Mouse (Mus musculus): ENCODE results near the gene Zfp287. TPM values are rescaled to one million over a fixed set of nuclear protein-coding genes. Genes with fewer than 3 reads are reported as not detected.

The Zfp287 gene
- polyA plus RNA-seq, 1 experiment from 2014 or later = 15.1 TPM

DNA sequence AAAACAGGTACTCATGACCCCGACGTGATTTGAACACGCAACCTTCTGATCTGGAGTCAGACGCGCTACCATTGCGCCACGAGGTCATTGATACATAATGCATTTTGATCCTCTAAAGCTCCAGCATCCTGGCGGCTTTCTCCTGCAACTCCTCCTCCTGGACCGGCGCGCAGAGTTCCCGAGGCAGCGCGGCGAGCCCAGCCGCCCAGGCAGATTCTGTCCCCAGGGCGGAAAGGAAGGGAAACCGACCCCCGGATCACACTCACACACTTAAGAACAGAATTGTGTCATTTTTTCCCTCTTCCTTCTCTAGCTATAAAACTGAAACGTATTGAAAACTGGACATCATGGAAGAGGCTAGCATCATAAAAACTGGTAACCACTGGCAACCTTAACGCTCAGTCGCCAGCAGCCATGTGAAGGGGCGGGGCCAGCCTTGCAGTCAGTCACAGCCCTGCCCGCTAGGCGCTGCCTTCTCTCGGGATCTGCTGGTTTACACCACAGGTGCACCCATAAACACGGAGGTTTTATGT, 14.4 kb upstream of the Zfp287 start:
- 3% methylated on average over 27 of the region's 27 CpGs for WGBS

DNA sequence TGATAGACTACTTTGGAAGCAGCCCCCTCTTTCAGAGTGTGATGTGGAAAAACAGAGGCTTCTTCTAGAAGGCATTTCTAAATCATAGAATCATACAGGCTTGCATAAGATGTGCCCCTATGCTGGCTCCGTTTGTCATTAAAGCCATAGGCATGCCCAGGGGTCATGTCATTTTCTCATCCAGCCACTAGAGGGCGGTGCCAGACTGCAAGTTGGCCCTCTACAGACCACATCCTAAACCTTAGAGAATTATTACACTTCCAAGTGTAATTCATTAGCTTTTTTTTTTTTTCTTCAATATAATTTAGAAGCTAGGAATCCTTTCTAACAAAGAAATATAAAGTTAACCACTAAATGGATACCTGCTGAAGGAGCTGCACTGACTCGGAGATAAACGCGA, 12.4 kb upstream of the Zfp287 start:
- H3K27ac ChIP-seq = no peak overlapping the region
- H3K36me3 ChIP-seq = no peaks in the 10 kb centered on the region
- H3K4me3 ChIP-seq = no peak overlapping the region
- H3K4me2 ChIP-seq (replicated peaks) = no peak overlapping the region
- peak; percentile 11; the same call in 1 of the 2 replicates for ATAC-seq (ENCODE audit: low FRiP score, low read depth)
- H3K27me3 ChIP-seq = peaks cover 31% of the 10 kb centered on the region
- WGBS = 38% methylated on average over 5 of the region's 5 CpGs
- H3K9me3 ChIP-seq = no peaks in the 10 kb centered on the region
- no peak overlapping the region for H3K9ac ChIP-seq
- peaks cover 17% of the 10 kb centered on the region for H3K4me1 ChIP-seq

More for the DNA sequence above, 14.4 kb upstream of the Zfp287 start:
- Histone ChIP-seq H3K36me3 (no peaks in the 10 kb centered on the region), H3K9ac (peak overlapping the region; percentile 31), H3K9me3 (no peaks in the 10 kb centered on the region), H3K4me2 (replicated peaks) (peak overlapping the region; percentile 69), H3K4me3 (peak overlapping the region; percentile 44), H3K4me1 (peaks cover 17% of the 10 kb centered on the region), H3K27ac (no peak overlapping the region), H3K27me3 (peaks cover 37% of the 10 kb centered on the region)
- peak; percentile 70; the same call in 1 of the 2 replicates for ATAC-seq (ENCODE audit: low FRiP score, low read depth)

DNA sequence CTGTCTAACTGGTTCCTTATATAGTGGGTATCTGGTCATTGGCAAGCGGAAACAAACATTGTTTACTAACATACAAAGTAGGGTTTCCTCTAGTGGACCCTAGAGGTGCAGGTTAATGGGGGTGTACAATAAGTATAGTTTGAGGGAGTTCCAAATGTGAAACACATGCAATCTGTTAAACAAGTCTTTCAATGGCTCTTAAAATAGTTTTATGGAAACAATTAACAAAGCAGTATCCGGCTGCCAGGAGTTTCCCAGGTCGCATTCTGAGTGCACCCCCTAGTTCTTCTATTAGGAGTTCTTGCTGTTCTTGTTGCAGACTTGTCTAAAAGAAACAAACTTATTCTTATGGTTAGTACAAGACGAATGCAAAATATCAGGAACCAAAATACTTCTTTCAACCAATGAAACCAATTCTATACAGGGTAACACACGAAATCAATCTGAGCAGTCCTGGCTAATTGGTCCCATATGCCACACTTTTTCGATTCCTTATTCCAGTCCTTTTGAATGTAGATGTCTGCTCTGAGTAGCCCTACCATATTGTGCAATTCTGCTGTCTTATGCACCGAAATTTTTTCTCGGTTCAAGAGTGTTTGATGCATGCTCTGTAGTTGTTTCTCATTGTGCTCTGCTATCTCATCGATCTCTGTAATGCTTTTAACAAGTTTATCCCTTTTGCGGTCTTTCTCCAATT, 10.7 kb upstream of the Zfp287 start:
- WGBS = 30% methylated on average over 10 of the region's 10 CpGs
- Histone ChIP-seq H3K9ac (no peak overlapping the region), H3K4me2 (replicated peaks) (peak overlapping the region; percentile 19; the same call in 1 of the 2 replicates), H3K9me3 (no peaks in the 10 kb centered on the region), H3K4me1 (peaks cover 17% of the 10 kb centered on the region), H3K36me3 (no peaks in the 10 kb centered on the region), H3K27ac (no peak overlapping the region), H3K27me3 (peaks cover 17% of the 10 kb centered on the region), H3K4me3 (no peak overlapping the region)
- ATAC-seq (ENCODE audit: low FRiP score, low read depth) = no peak

DNA sequence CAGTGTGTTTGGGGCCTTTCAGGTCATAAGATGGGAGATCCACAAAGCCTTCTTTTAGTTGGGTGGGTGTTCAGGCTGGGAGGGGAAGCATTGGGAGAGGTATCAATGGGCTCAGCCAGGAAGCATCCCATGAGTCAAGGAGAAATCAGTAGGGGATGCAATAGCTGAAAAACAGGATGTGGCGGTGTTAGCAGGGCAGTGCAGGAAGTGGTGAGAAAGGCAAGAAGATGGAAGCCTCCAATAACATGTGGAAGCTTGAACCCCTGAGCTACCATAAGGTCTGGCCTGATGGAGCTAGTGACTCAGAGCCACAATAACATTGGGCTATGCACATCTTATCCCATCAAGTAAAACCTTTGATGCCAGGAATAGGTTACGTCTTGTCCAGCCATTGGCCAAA, 9.5 kb upstream of the Zfp287 start:
- Histone ChIP-seq H3K9me3 (no peaks in the 10 kb centered on the region), H3K4me2 (replicated peaks) (no peak overlapping the region), H3K27ac (no peak overlapping the region), H3K4me3 (no peak overlapping the region), H3K9ac (no peak overlapping the region), H3K27me3 (peaks cover 9% of the 10 kb centered on the region; the same call in 1 of the 2 replicates), H3K36me3 (no peaks in the 10 kb centered on the region), H3K4me1 (peaks cover 17% of the 10 kb centered on the region)
- WGBS = 80% methylated on average over 2 of the region's 2 CpGs
- ATAC-seq (ENCODE audit: low FRiP score, low read depth) = no peak

DNA sequence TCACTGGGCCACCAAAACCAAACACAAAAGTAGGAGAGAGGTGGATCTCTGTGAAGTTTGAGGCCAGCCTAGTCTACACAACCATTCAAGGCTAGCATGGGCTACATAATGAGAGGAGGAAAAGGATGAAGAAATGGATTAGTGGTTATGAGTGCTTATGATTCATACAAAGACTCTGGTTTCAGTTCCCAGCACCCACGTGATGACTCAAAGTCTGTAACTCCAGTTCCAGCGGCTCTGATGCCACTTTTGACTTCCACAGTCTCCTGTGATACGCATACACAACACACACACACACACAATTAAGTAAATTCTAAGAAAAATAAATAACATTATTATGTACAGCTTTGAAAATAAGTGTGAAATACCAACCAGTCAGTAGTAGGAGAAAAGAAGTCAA, 960 bp upstream of the Zfp287 start:
- H3K27ac ChIP-seq = no peak overlapping the region
- 85% methylated on average over 3 of the region's 3 CpGs for WGBS
- peaks cover 14% of the 10 kb centered on the region for H3K4me1 ChIP-seq
- H3K36me3 ChIP-seq = peaks cover 15% of the 10 kb centered on the region
- no peak overlapping the region for H3K9ac ChIP-seq
- no peak overlapping the region for H3K4me2 ChIP-seq (replicated peaks)
- no peaks in the 10 kb centered on the region for H3K9me3 ChIP-seq
- ATAC-seq (ENCODE audit: low FRiP score, low read depth) = no peak
- no peaks in the 10 kb centered on the region; the same call in 1 of the 2 replicates for H3K27me3 ChIP-seq
- H3K4me3 ChIP-seq = no peak overlapping the region

DNA sequence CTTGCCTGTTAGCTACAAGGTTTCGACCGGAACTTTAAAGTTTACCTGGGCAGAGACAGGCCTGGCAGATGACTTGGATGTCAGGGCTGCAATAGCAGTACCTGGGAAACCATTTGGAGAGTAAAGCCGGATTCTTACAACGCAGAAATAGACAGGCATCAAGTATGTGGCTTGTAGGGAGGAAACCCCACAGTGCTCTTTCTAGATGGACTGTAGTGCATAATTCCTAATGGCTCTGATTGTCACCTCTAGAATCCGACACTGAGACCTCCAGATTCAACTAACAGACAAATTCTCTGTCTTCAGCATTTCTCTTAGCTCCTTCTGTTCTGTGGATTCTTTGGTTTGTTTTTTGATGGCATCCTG, 300 bp upstream of the Zfp287 start:
- H3K4me3 ChIP-seq = peak overlapping the region; percentile 81
- no peak overlapping the region for H3K27ac ChIP-seq
- H3K9ac ChIP-seq = no peak overlapping the region
- WGBS = 14% methylated on average over 5 of the region's 5 CpGs
- no peaks in the 10 kb centered on the region; the same call in 1 of the 2 replicates for H3K27me3 ChIP-seq
- H3K4me2 ChIP-seq (replicated peaks) = peak overlapping the region; percentile 78
- H3K4me1 ChIP-seq = peaks cover 14% of the 10 kb centered on the region
- ATAC-seq (ENCODE audit: low FRiP score, low read depth) = peak; percentile 10; the same call in 1 of the 2 replicates
- peaks cover 21% of the 10 kb centered on the region for H3K36me3 ChIP-seq
- H3K9me3 ChIP-seq = no peaks in the 10 kb centered on the region

DNA sequence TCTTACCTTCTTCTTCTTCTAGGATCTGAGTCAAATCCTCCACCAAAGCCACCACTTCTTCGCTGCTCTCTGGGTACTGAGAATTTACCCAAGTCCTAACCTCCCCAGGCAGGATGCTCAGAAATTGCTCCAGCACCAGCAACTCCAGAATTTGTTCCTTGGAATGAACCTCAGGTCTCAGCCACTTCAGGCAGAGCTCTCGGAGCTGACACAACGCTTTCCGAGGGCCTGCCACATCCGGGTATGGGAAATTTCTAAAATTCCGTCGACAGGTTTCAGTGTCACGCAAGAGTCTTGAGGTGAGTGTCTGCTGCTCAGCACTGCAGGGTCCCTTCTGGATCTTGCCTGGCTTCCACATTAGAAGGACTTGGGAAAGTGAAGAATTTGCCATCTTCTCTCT, 3.4 kb downstream of the Zfp287 start:
- WGBS = 91% methylated on average over 8 of the region's 8 CpGs
- H3K27ac ChIP-seq = no peak overlapping the region

DNA sequence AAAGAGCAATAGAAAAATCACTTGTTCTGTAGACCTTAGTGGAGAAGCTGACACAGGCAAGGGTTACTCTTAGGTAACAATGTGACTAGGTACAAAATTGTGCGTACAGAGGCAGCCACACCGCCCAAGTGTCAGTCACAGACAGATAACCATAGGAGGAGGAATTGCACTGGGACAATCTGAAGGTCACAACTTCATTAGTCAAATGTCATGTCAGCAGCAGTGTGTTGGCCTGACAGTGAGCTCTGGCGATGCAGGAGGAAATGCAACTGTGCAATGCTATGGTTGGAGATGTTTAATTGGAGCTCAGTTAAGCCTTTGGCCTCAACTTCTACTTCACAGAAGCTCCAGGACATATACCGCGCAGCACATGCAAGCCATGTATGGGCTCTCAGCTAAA, 21.0 kb downstream of the Zfp287 start:
- H3K27ac ChIP-seq = no peak overlapping the region
- WGBS = 92% methylated on average over 5 of the region's 5 CpGs
- H3K4me2 ChIP-seq (replicated peaks) = no peak overlapping the region
- H3K27me3 ChIP-seq = no peaks in the 10 kb centered on the region
- no peaks in the 10 kb centered on the region for H3K9me3 ChIP-seq
- no peak for ATAC-seq (ENCODE audit: low FRiP score, low read depth)
- no peak overlapping the region for H3K9ac ChIP-seq
- no peak overlapping the region for H3K4me3 ChIP-seq
- peaks cover 51% of the 10 kb centered on the region for H3K36me3 ChIP-seq
- 0 out of 2 replicates have a peak, but pooled peaks cover 3% of the 10 kb centered on the region for H3K4me1 ChIP-seq

More for the DNA sequence above, 3.4 kb downstream of the Zfp287 start:
- Histone ChIP-seq H3K4me2 (replicated peaks) (no peak overlapping the region), H3K9ac (no peak overlapping the region), H3K9me3 (no peaks in the 10 kb centered on the region), H3K36me3 (peaks cover 52% of the 10 kb centered on the region), H3K27me3 (no peaks in the 10 kb centered on the region), H3K4me1 (peaks cover 14% of the 10 kb centered on the region), H3K4me3 (no peak overlapping the region)
- ATAC-seq (ENCODE audit: low FRiP score, low read depth) = no peak

DNA sequence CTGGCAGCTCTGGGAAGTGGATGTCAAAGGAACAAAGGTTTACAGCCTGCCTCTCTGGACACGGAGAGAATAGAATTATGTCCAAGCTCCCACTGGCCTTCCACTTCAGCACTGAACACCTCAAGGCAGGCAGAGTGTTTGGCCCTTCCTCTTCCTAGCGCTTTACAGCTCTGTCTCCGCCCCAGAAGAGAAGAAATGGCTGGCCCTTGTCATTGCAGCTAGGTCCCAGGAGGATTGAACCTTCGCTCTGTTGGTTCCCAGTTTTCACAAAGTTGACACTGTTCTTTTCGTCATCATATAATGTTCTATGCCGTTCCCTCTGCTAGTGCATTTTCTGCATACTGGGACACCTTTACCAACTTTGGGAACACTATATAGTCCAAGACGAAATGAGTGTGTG, 23.5 kb downstream of the Zfp287 start:
- no peak overlapping the region for H3K4me2 ChIP-seq (replicated peaks)

DNA sequence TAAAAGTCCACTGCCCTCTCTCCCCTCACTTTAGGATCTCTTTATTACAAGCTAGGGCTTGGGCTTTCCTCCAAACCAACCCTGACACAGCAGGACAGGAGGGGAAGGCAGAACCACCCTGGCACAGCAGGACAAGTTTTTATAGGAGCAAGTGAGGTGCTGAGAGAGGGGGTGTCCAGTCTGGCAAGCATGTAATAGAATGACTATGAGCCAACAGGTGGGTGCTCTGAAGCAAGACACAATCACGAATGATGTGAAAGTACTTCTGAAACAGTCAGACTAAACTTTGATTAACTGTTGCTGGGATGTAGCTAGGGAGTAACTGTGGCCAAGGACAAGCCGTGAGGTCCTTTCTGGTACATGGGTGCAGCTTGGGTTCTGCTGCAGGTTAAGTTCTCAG, 25.6 kb downstream of the Zfp287 start:
- Histone ChIP-seq H3K9me3 (no peaks in the 10 kb centered on the region), H3K27ac (no peak overlapping the region), H3K4me3 (no peak overlapping the region), H3K27me3 (no peaks in the 10 kb centered on the region), H3K36me3 (peaks cover 14% of the 10 kb centered on the region), H3K4me2 (replicated peaks) (no peak overlapping the region), H3K9ac (no peak overlapping the region), H3K4me1 (0 out of 2 replicates have a peak, but pooled peaks cover 3% of the 10 kb centered on the region)
- no peak for ATAC-seq (ENCODE audit: low FRiP score, low read depth)
- 83% methylated on average over 2 of the region's 2 CpGs for WGBS

More for the DNA sequence above, 23.5 kb downstream of the Zfp287 start:
- no peak for ATAC-seq (ENCODE audit: low FRiP score, low read depth)
- 0 out of 2 replicates have a peak, but pooled peaks cover 3% of the 10 kb centered on the region for H3K4me1 ChIP-seq
- H3K9ac ChIP-seq = no peak overlapping the region
- no peaks in the 10 kb centered on the region for H3K27me3 ChIP-seq
- H3K9me3 ChIP-seq = no peaks in the 10 kb centered on the region
- H3K36me3 ChIP-seq = peaks cover 32% of the 10 kb centered on the region
- 63% methylated on average over 7 of the region's 7 CpGs for WGBS
- H3K4me3 ChIP-seq = no peak overlapping the region
- H3K27ac ChIP-seq = no peak overlapping the region

DNA sequence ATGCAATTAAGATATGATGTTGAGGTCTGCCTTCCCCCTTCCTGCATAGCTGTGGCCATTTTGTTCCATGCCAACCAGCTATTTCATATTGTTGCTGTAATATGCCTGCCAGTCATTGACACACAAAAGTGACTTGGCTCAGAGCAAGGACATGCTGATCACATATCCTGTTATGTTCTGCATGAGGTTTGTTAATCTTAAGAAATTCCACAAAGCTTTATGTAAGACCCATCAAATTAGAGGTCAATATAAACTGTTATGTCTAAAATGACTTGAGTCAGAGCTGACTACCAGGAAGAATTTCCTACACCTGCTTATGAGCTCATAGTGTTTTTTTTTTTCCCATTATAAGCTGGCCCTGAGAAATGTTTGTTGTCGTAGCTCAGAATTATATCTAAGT, 30.5 kb downstream of the Zfp287 start:
- H3K27ac ChIP-seq = no peak overlapping the region; the same call in 1 of the 2 replicates
- no peak for ATAC-seq (ENCODE audit: low FRiP score, low read depth)
- no peaks in the 10 kb centered on the region for H3K27me3 ChIP-seq
- no peak overlapping the region for H3K4me2 ChIP-seq (replicated peaks)
- H3K4me3 ChIP-seq = no peak overlapping the region
- H3K36me3 ChIP-seq = no peaks in the 10 kb centered on the region
- WGBS = 85% methylated on average over 1 of the region's 1 CpGs
- H3K9ac ChIP-seq = no peak overlapping the region
- H3K9me3 ChIP-seq = no peaks in the 10 kb centered on the region
- no peaks in the 10 kb centered on the region for H3K4me1 ChIP-seq

DNA sequence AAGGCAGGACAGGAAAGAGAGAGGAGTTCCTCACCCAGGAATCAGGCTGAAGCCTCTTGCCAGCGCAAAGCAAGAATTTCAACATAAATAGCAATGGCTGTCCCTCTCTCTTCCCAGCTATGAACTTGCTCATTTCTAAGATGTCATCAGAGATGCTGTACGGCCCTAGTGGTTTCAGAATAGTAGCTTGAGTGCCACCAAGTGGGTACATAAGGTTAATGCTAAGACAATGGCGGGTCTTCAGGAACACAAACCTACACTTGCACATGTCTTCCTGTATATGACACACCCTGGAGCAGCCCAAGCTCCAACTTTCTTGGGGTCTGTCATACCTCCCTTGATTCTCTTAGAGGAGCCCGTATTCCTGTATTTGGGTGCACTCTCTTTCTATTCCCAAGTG, 32.0 kb downstream of the Zfp287 start:
- no peaks in the 10 kb centered on the region for H3K4me1 ChIP-seq
- no peak overlapping the region for H3K9ac ChIP-seq
- no peaks in the 10 kb centered on the region for H3K27me3 ChIP-seq
- no peaks in the 10 kb centered on the region for H3K36me3 ChIP-seq
- H3K9me3 ChIP-seq = no peaks in the 10 kb centered on the region
- 68% methylated on average over 4 of the region's 4 CpGs for WGBS
- H3K4me3 ChIP-seq = no peak overlapping the region
- H3K27ac ChIP-seq = no peak overlapping the region
- no peak overlapping the region for H3K4me2 ChIP-seq (replicated peaks)
- ATAC-seq (ENCODE audit: low FRiP score, low read depth) = no peak

All from limb, embryonic 13.5 days (tissue).